Mouse (Mus musculus): ENCODE measurements around the gene Cd3e.
"Not testable (repeated sequence)": the region's sequence is repeated elsewhere in the genome, so short reads cannot be mapped to it uniquely, and the experiment has no call there.

- TF ChIP-seq CTCF (IDR thresholded peaks at IDR 0.05; ENCODE audit: borderline replicate concordance, insufficient read depth, low read depth, low read length); POLR2A (IDR thresholded peaks at IDR 0.05; ENCODE audit: borderline replicate concordance, insufficient read depth, low read length): not testable (repeated sequence)
Measured at GRCm38 (mm10) chr9:44967763-44968162, 41.7 kb downstream of the Cd3e start.

Data from cerebellum, adult 2 months (tissue).